Mouse (Mus musculus): ENCODE results near the gene Gmfg.

DNA sequence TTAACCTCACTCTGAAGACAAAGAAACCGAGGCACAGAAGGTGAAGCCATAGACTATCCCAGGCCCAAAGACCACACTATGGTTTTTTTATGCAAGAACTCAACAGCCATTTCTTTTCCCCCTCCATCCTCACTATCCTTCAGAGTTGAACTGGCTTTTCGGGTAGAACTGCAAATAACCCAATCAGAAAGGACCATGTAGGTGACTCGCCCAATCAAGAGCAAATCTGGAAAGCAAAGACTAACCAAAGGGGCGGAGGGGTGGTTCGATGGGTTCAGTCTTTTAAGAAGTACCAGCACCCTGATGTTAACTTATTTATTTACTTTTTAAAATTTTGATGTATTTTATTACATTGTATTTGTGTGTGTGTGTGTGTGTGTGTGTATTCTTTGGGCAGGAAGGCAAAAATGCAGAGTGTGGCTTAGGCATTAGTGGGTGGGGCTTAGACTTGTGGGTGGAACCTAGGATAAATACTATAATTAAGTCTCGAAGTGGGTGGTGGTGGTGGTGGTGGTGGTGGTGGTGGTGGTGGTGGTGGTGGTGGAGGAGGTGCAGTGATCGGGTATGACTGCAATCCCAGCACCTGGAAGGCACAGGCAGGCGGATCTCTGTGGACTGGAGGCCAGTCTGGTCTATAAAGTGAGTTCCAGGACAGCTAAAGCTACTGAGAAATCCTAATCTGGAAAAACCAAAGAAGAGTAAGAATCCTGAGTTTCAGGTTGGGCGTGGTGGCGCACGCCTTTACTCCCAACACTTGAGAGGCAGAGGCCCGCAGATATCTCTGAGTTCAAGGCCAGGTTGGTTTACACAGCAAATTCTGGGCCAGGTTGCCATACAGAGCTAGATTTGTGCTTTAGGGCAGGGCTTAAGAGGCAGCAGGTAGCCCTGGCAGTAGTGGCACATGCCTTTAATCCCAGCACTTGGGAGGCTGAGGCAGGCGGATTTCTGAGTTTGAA, 10.9 kb downstream of the Gmfg start:
- no peak for TF ChIP-seq CTCF (IDR thresholded peaks at IDR 0.05; ENCODE audit: extremely low read depth, insufficient read depth, low read length)
- TF ChIP-seq POLR2A (IDR thresholded peaks at IDR 0.05; ENCODE audit: extremely low read depth, insufficient read depth, low read length), result no peak

Data from cortical plate, adult 2 months (tissue).